8 mouse cellular contexts compared by ENCODE assay signal in genomic region chr11:116580711-116581375, GRCm38 (mm10). TPM values are rescaled to one million over a fixed set of nuclear protein-coding genes. Genes with fewer than 3 reads are reported as not detected.
DNase-seq lines count a peak whose midpoint lies in the region; ATAC-seq and TF ChIP-seq lines count a peak whose summit lies in the region.

No protein-coding gene starts in this region.

- TF ChIP-seq POLR2A in brain, embryonic 14.5 days (IDR thresholded peaks at IDR 0.05; ENCODE audit: borderline replicate concordance, extremely low read depth, insufficient read depth, insufficient read length, poor library complexity, severe bottlenecking) = no peak

- peak overlapping the region; percentile 96 for H3K4me3 ChIP-seq in G1E (ENCODE audit: low read depth, low read length)
- H3K4me3 ChIP-seq in erythroblast, embryonic 14.5 days (replicated peaks) = peak overlapping the region; percentile 94

- H3K4me1 ChIP-seq in G1E (ENCODE audit: insufficient read depth, low read depth, low read length) = peaks cover 41% of the 10 kb centered on the region
- peaks cover 59% of the 10 kb centered on the region for H3K4me1 ChIP-seq in erythroblast, embryonic 14.5 days (ENCODE audit: control insufficient read depth)

- intact Hi-C loops in heart, postnatal 14 days (cut with DNase I) = no loop called here

- no peak for ATAC-seq in G1E (ENCODE audit: extremely low read depth, insufficient number of reproducible peaks, low FRiP score, poor library complexity, severe bottlenecking)

- peak; percentile 58 for DNase-seq in G1E (ENCODE audit: low spot score)
- peak; percentile 63 for DNase-seq in brain, embryonic 14.5 days (ENCODE audit: low read depth)
- DNase-seq in heart, postnatal 14 days = peak; percentile 55 to 60
- peak; percentile 36 to 46 for DNase-seq in layer of hippocampus, postnatal 25 days (ENCODE audit: extremely low spot score in 1 of 2, low spot score in 1 of 2)
- peak; percentile 48 for DNase-seq in lung, postnatal 25 days (ENCODE audit: low spot score)
- peak; percentile 60 for DNase-seq in ovary, postnatal 36 days (ENCODE audit: low spot score)
- DNase-seq in thymus, postnatal 14 days = peak; percentile 68

- no peaks in the 10 kb centered on the region for H3K9me3 ChIP-seq in G1E (replicated peaks)
- H3K9me3 ChIP-seq in erythroblast, embryonic 14.5 days (ENCODE audit: control insufficient read depth, low read length) = no peaks in the 10 kb centered on the region

- H3K27me3 ChIP-seq in G1E (ENCODE audit: insufficient read depth, low read length) = peaks cover 19% of the 10 kb centered on the region
- peaks cover 13% of the 10 kb centered on the region for H3K27me3 ChIP-seq in erythroblast, embryonic 14.5 days (ENCODE audit: control insufficient read depth)

- no peak for TF ChIP-seq CTCF in G1E (IDR thresholded peaks at IDR 0.05; ENCODE audit: low read depth, low read length)
- TF ChIP-seq CTCF in brain, embryonic 14.5 days (IDR thresholded peaks at IDR 0.05; ENCODE audit: borderline replicate concordance, extremely low read depth, insufficient read depth, insufficient read length) = no peak

- peaks cover 24% of the 10 kb centered on the region for H3K36me3 ChIP-seq in G1E (replicated peaks)
- peaks cover 41% of the 10 kb centered on the region for H3K36me3 ChIP-seq in erythroblast, embryonic 14.5 days (ENCODE audit: control insufficient read depth)

RNA-seq across cellular contexts. Expression of gene Ube2o, which starts 0.4 kb away (rescaled TPM):
- total RNA-seq in G1E (2014; fragmentation: Nextera tagmentation) = 9.2 and 41.7 TPM in 2 replicates
- total RNA-seq in G1E (2017) = 6.2 and 6.3 TPM in 2 replicates
- polyA plus RNA-seq in G1E (2012) = 17.9 and 20.1 TPM in 2 replicates
- 54.3 and 68.5 TPM in 2 replicates for polyA plus RNA-seq in brain, embryonic 14.5 days (2012; rRNA removed)
- polyA plus RNA-seq in erythroblast, embryonic 14.5 days (2012) = 71.6 and 80.5 TPM in 2 replicates
- total RNA-seq in heart, postnatal 14 days (2021) = 10 to 100 TPM; 43.3 to 49.2 TPM
- total RNA-seq in layer of hippocampus, postnatal 25 days (2021) = 10 to 100 TPM; 97.0 to 97.1 TPM

RNA-seq across cellular contexts. Expression of gene Aanat, which starts 5.4 kb away (rescaled TPM):
- not detected in 2 replicates for total RNA-seq in G1E (2014; fragmentation: Nextera tagmentation)
- not detected in 2 replicates for total RNA-seq in G1E (2017)
- not detected in 2 replicates for polyA plus RNA-seq in G1E (2012)
- 1.2 and 2.7 TPM in 2 replicates for polyA plus RNA-seq in brain, embryonic 14.5 days (2012; rRNA removed)
- not detected in 2 replicates for polyA plus RNA-seq in erythroblast, embryonic 14.5 days (2012)
- total RNA-seq in heart, postnatal 14 days (2021) = not detected
- under 1 TPM; 0.32 to 0.68 TPM for total RNA-seq in layer of hippocampus, postnatal 25 days (2021)

RNA-seq across cellular contexts. Expression of gene Rhbdf2, which starts 46.0 kb away (rescaled TPM):
- total RNA-seq in G1E (2014; fragmentation: Nextera tagmentation) (2.5 and 5.6 TPM in 2 replicates), G1E (2017) (1.7 and 1.9 TPM in 2 replicates)
- 4.2 and 4.8 TPM in 2 replicates for polyA plus RNA-seq in G1E (2012)
- polyA plus RNA-seq in brain, embryonic 14.5 days (2012; rRNA removed) = 2.3 and 2.5 TPM in 2 replicates
- 1.6 and 1.8 TPM in 2 replicates for polyA plus RNA-seq in erythroblast, embryonic 14.5 days (2012)
- 10 to 100 TPM; 15.1 to 15.3 TPM for total RNA-seq in heart, postnatal 14 days (2021)
- total RNA-seq in layer of hippocampus, postnatal 25 days (2021) = 1 to 10 TPM; 1.1 to 1.8 TPM

RNA-seq across cellular contexts. Expression of gene Sphk1, which starts 50.1 kb away (rescaled TPM):
- 1.5 and 2.3 TPM in 2 replicates for total RNA-seq in G1E (2014; fragmentation: Nextera tagmentation)
- total RNA-seq in G1E (2017) = 22.1 and 30.6 TPM in 2 replicates
- 16.7 and 17.1 TPM in 2 replicates for polyA plus RNA-seq in G1E (2012)
- polyA plus RNA-seq in brain, embryonic 14.5 days (2012; rRNA removed) = 2.4 and 3.6 TPM in 2 replicates
- 13.6 and 14.3 TPM in 2 replicates for polyA plus RNA-seq in erythroblast, embryonic 14.5 days (2012)
- total RNA-seq in heart, postnatal 14 days (2021) = 1 to 10 TPM; 2.6 to 2.7 TPM
- 1 to 10 TPM; 1.3 to 2.1 TPM for total RNA-seq in layer of hippocampus, postnatal 25 days (2021)
